Mouse (Mus musculus): ENCODE measurements around the gene Elmo3. TPM values are rescaled to one million over a fixed set of nuclear protein-coding genes. Genes with fewer than 3 reads are reported as not detected.
"Not testable (repeated sequence)": the region's sequence is repeated elsewhere in the genome, so short reads cannot be mapped to it uniquely, and the experiment has no call there.

The Elmo3 gene
- polyA plus RNA-seq, 1 experiment from 2014 or later: 8.0 TPM

- no peak overlapping the region for H3K9ac ChIP-seq
- H3K27me3 ChIP-seq (ENCODE audit: insufficient read depth, low read length): peaks cover 13% of the 10 kb centered on the region
- H3K27ac ChIP-seq (ENCODE audit: low read depth): no peak overlapping the region
- H3K9me3 ChIP-seq (ENCODE audit: low read depth, low read length): no peaks in the 10 kb centered on the region
- no peak overlapping the region for H3K4me3 ChIP-seq (ENCODE audit: low read depth, low read length)
- no peak for DNase-seq
- TF ChIP-seq CTCF (IDR thresholded peaks at IDR 0.05; ENCODE audit: low read depth): 0 out of 2 replicates have a peak, but pooled peaks have one; percentile 18
- no peaks in the 10 kb centered on the region; the same call in 1 of the 2 replicates for H3K4me1 ChIP-seq (ENCODE audit: insufficient read depth)
- WGBS: 80% methylated on average over 4 of the region's 4 CpGs
- peaks cover 4% of the 10 kb centered on the region; the same call in 1 of the 2 replicates for H3K36me3 ChIP-seq (ENCODE audit: insufficient read depth)
- no peak for ATAC-seq (ENCODE audit: insufficient read depth)
- H3K4me2 ChIP-seq: no peak overlapping the region
Observed at GRCm38 (mm10) chr8:105286907-105287306, 18.5 kb upstream of the Elmo3 start.

- DNase-seq (no peak), ATAC-seq (ENCODE audit: insufficient read depth) (no peak)
- 85% methylated on average over 5 of the region's 5 CpGs for WGBS
- H3K36me3 ChIP-seq (ENCODE audit: insufficient read depth): peaks cover 3% of the 10 kb centered on the region; the same call in 1 of the 2 replicates
- H3K4me2 ChIP-seq: peak overlapping the region; percentile 84
- H3K4me3 ChIP-seq (ENCODE audit: low read depth, low read length): no peak overlapping the region
- H3K9ac ChIP-seq: no peak overlapping the region
- H3K4me1 ChIP-seq (ENCODE audit: insufficient read depth): no peaks in the 10 kb centered on the region; the same call in 1 of the 2 replicates
- H3K9me3 ChIP-seq (ENCODE audit: low read depth, low read length): no peaks in the 10 kb centered on the region
- peaks cover 13% of the 10 kb centered on the region for H3K27me3 ChIP-seq (ENCODE audit: insufficient read depth, low read length)
- TF ChIP-seq CTCF (IDR thresholded peaks at IDR 0.05; ENCODE audit: low read depth): peak; percentile 17
- H3K27ac ChIP-seq (ENCODE audit: low read depth): no peak overlapping the region
Observed at GRCm38 (mm10) chr8:105288231-105288630, 17.2 kb upstream of the Elmo3 start.

GRCm38 (mm10) chr8:105288958-105289732 lies 16.3 kb upstream of the Elmo3 start:
- Histone ChIP-seq H3K27ac (ENCODE audit: low read depth) (peak overlapping the region; percentile 75), H3K36me3 (ENCODE audit: insufficient read depth) (no peaks in the 10 kb centered on the region), H3K4me3 (ENCODE audit: low read depth, low read length) (peak overlapping the region; percentile 51), H3K9ac (peak overlapping the region; percentile 54), H3K27me3 (ENCODE audit: insufficient read depth, low read length) (peaks cover 13% of the 10 kb centered on the region), H3K4me1 (ENCODE audit: insufficient read depth) (no peaks in the 10 kb centered on the region; the same call in 1 of the 2 replicates), H3K9me3 (ENCODE audit: low read depth, low read length) (no peaks in the 10 kb centered on the region), H3K4me2 (peak overlapping the region; percentile 84)
- peak; percentile 52; the same call in 1 of the 2 replicates for TF ChIP-seq CTCF (IDR thresholded peaks at IDR 0.05; ENCODE audit: low read depth)
- DNase-seq: peak; percentile 98
- peak; percentile 84 for ATAC-seq (ENCODE audit: insufficient read depth)
- WGBS: under 1% methylated on average over 53 of the region's 53 CpGs

DNA sequence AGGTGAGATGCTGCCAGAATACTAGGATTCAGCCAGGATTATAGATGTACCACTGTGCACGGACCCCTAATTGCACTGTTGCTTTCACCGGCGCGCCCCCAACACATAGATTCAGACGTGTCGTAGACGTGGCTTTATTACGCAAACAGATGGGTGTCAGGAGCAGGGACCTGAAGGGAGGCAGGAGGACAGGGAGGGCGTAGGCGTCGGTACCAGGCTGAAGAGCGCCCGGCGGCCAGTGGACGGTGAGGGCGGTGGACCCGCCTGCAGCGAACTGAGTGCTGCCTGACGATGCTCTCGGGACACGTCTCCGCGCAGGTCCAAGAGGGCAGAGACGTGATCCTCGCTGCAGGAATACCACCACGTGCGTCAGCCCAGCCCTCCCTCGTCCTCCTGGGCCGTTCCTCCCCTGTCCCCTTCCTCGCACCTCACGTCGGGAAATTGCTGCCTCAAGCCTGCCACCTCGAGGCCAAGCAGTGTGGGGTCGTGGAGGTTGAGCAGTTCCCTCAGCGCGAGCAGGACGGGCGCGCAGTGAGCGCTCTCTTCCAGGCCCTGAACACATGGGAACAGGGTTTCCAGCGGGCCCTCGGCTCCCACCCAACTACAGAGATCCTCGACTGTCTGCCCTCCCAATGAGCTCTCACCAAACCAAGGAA lies 15.5 kb upstream of the Elmo3 start, which contains the start of gene 4931428F04Rik:
4931428F04Rik (minus strand) TSS at position 60 of the 656 bp plus-strand sequence.
- H3K9ac ChIP-seq: peak within 1 kb of the TSS; percentile 54
- TF ChIP-seq CTCF (IDR thresholded peaks at IDR 0.05; ENCODE audit: low read depth): peak; percentile 73
- ATAC-seq (ENCODE audit: insufficient read depth): peak; percentile 42
- H3K4me2 ChIP-seq: peak within 1 kb of the TSS; percentile 84
- H3K9me3 ChIP-seq (ENCODE audit: low read depth, low read length): no peaks in the 10 kb centered on the region
- peak within 1 kb of the TSS; percentile 51 for H3K4me3 ChIP-seq (ENCODE audit: low read depth, low read length)
- no peaks in the 10 kb centered on the region for H3K36me3 ChIP-seq (ENCODE audit: insufficient read depth)
- peak within 1 kb of the TSS; percentile 75 for H3K27ac ChIP-seq (ENCODE audit: low read depth)
- peak; percentile 72 for DNase-seq
- peaks cover 13% of the 10 kb centered on the region for H3K27me3 ChIP-seq (ENCODE audit: insufficient read depth, low read length)
- 1% methylated on average over 43 of the region's 43 CpGs for WGBS
- H3K4me1 ChIP-seq (ENCODE audit: insufficient read depth): no peaks in the 10 kb centered on the region; the same call in 1 of the 2 replicates

GRCm38 (mm10) chr8:105290554-105291314 lies 14.7 kb upstream of the Elmo3 start:
- Histone ChIP-seq H3K4me2 (peak overlapping the region; percentile 84), H3K27ac (ENCODE audit: low read depth) (no peak overlapping the region), H3K4me3 (ENCODE audit: low read depth, low read length) (no peak overlapping the region; the same call in 1 of the 2 replicates), H3K9ac (no peak overlapping the region), H3K36me3 (ENCODE audit: insufficient read depth) (no peaks in the 10 kb centered on the region), H3K4me1 (ENCODE audit: insufficient read depth) (no peaks in the 10 kb centered on the region; the same call in 1 of the 2 replicates), H3K9me3 (ENCODE audit: low read depth, low read length) (no peaks in the 10 kb centered on the region), H3K27me3 (ENCODE audit: insufficient read depth, low read length) (peaks cover 13% of the 10 kb centered on the region)
- 7% methylated on average over 31 of the region's 31 CpGs for WGBS
- peak; percentile 96 for TF ChIP-seq CTCF (IDR thresholded peaks at IDR 0.05; ENCODE audit: low read depth)
- DNase-seq: peak; percentile 98
- ATAC-seq (ENCODE audit: insufficient read depth): peak; percentile 1; the same call in 1 of the 2 replicates

- H3K27ac ChIP-seq (ENCODE audit: low read depth); H3K4me1 ChIP-seq (ENCODE audit: insufficient read depth); ATAC-seq (ENCODE audit: insufficient read depth); DNase-seq; H3K9ac ChIP-seq; H3K9me3 ChIP-seq (ENCODE audit: low read depth, low read length); H3K4me3 ChIP-seq (ENCODE audit: low read depth, low read length); H3K4me2 ChIP-seq; H3K36me3 ChIP-seq (ENCODE audit: insufficient read depth): not testable (repeated sequence)
- peaks cover 13% of the 10 kb centered on the region for H3K27me3 ChIP-seq (ENCODE audit: insufficient read depth, low read length)
- whole genome bisulfite sequencing: 74% methylated on average over 8 of the region's 8 CpGs
Observed at GRCm38 (mm10) chr8:105291364-105291763, 14.0 kb upstream of the Elmo3 start.

Measured in lung, embryonic 14.5 days (tissue).